Mouse (Mus musculus) G1E (cell line): ENCODE results near the gene Rpl36al.
"Not testable (repeated sequence)": the region's sequence is repeated elsewhere in the genome, so short reads cannot be mapped to it uniquely, and the experiment has no call there.

ENCODE experiments used
- CTCF ChIP-seq: IDR thresholded peaks from 2 replicates; pipeline ENCODE4 v1.5.1; 2012; ENCODE audit warnings: low read depth, low read length, inconsistent platforms, mixed read lengths
- GATA1 ChIP-seq: IDR thresholded peaks from 2 replicates; pipeline ENCODE4 v1.6.1; 2012; ENCODE audit warnings: borderline replicate concordance, low read length, inconsistent platforms, mixed read lengths
- GATA2 ChIP-seq: IDR thresholded peaks from 2 replicates; pipeline ENCODE4 v1.6.1; 2012; ENCODE audit warnings: low read depth, low read length, inconsistent platforms, borderline replicate concordance

DNA sequence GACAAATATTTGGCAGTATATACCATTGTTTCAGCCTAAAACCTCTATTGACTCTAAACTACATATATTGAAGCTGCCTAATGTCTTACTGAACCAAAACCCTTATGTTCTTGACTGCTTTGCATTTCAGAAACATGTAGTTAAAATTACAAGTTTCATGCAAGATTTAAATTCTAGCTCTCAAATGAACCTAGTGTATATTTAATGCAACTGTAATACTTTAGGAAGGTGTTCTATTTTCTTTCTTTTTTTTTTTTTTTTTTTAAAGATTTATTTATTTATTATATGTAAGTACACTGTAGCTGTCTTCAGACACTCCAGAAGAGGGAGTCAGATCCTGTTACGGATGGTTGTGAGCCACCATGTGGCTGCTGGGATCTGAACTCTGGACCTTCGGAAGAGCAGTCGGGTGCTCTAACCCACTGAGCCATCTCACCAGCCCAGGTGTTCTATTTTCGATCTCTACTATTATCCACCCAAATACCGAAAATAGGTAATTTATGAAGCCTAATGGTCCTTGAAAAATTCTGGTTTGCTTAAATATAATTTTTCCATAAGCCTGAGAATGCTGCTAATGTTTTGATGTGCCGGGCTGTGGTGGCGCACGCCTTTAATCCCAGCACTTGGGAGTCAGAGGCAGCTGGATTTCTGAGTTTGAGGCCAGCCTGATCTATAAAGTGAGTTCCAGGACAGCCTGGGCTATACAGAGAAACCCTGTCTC, 16.9 kb downstream of the Rpl36al start:
- TF ChIP-seq GATA1, CTCF, GATA2: not testable (repeated sequence)
